Mouse (Mus musculus) heart, adult 2 months (tissue): ENCODE results near the gene Rem2.

Experiments
- CTCF ChIP-seq: fragments of 200-600 bp; IDR thresholded peaks from 2 replicates; pipeline ENCODE4 v1.8.1; 2022; ENCODE audit warnings: antibody characterized with exemption, mild to moderate bottlenecking, moderate library complexity
- EP300 ChIP-seq: fragments of 200-500 bp; IDR thresholded peaks from 2 replicates; pipeline ENCODE4 v1.6.1; 2011; ENCODE audit warnings: low read depth, low read length, control low read depth; ENCODE audit not compliant: insufficient read depth

DNA sequence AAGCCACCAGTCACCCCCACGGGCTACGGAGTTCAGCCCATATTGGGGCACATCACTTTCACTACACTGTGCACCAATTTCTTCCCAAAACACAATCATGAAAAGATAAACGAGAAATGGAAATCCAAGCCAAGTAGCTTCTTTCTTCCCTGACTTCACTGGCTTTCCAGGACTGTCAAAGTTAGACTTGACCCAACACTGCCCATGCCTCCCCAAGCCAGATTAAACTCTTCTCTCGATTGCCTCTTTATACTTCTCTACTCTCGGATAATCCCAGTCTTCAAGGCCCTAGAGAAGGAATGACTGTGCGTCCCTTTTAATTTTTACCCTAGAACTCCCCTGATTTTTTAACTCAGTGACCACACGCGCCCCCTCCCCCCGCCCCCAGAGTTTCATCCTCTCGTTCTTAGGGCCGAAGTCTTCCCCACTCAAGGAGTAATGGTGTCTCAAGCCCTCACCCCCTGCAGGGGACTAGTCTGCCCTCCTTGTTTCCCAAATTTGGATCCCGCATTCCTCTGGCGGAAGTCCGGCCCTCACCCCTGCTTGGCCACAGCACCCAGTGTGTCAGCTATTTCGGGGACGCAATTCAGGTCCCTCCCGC is 40.9 kb downstream of the Rem2 start:
- TF ChIP-seq CTCF, result no peak
- no peak; the same call in 1 of the 2 replicates for TF ChIP-seq EP300
